Mouse (Mus musculus): ENCODE data around the gene Csgalnact2. TPM values are rescaled to one million over a fixed set of nuclear protein-coding genes. Genes with fewer than 3 reads are reported as not detected.

Gene Csgalnact2
- total RNA-seq, 2 experiments from 2014 or later: 25.3 to 26.7 TPM

GRCm38 (mm10) chr6:118137148-118137547 is 1.8 kb downstream of the Csgalnact2 start:
- no peak for DNase-seq

- DNase-seq: no peak
Observed at GRCm38 (mm10) chr6:118134461-118134860, 4.5 kb downstream of the Csgalnact2 start.

GRCm38 (mm10) chr6:118130022-118130421 is 8.9 kb downstream of the Csgalnact2 start:
- DNase-seq: no peak

- DNase-seq: no peak
Observed at GRCm38 (mm10) chr6:118127827-118128487, 11.0 kb downstream of the Csgalnact2 start.

GRCm38 (mm10) chr6:118127198-118127597 is 11.7 kb downstream of the Csgalnact2 start:
- DNase-seq: no peak

GRCm38 (mm10) chr6:118126577-118126976 is 12.4 kb downstream of the Csgalnact2 start:
- DNase-seq: no peak

- DNase-seq: no peak
Observed at GRCm38 (mm10) chr6:118122767-118123166, 16.2 kb downstream of the Csgalnact2 start.

GRCm38 (mm10) chr6:118111810-118112209 is 27.1 kb downstream of the Csgalnact2 start:
- DNase-seq: no peak

GRCm38 (mm10) chr6:118099311-118099802 is 39.6 kb downstream of the Csgalnact2 start:
- no peak for DNase-seq

GRCm38 (mm10) chr6:118097765-118098365 is 41.1 kb downstream of the Csgalnact2 start:
- no peak for DNase-seq

- no peak for DNase-seq
Observed at GRCm38 (mm10) chr6:118090827-118091226, 48.1 kb downstream of the Csgalnact2 start.

GRCm38 (mm10) chr6:118088750-118089440 is 50.0 kb downstream of the Csgalnact2 start:
- no peak for DNase-seq

GRCm38 (mm10) chr6:118087955-118088354 is 51.0 kb downstream of the Csgalnact2 start:
- DNase-seq: no peak

- DNase-seq: no peak
Observed at GRCm38 (mm10) chr6:118084596-118084995, 54.3 kb downstream of the Csgalnact2 start.

- DNase-seq: no peak
Observed at GRCm38 (mm10) chr6:118083608-118084007, 55.3 kb downstream of the Csgalnact2 start.

GRCm38 (mm10) chr6:118082384-118082783 is 56.6 kb downstream of the Csgalnact2 start:
- no peak for DNase-seq

GRCm38 (mm10) chr6:118080711-118081110 is 58.2 kb downstream of the Csgalnact2 start:
- DNase-seq: no peak

- no peak for DNase-seq
Observed at GRCm38 (mm10) chr6:118079762-118080465, 59.0 kb downstream of the Csgalnact2 start.

- no peak for DNase-seq
Observed at GRCm38 (mm10) chr6:118079292-118079691, 59.6 kb downstream of the Csgalnact2 start.

GRCm38 (mm10) chr6:118078751-118079150 is 60.2 kb downstream of the Csgalnact2 start:
- DNase-seq: no peak

- no peak for DNase-seq
Observed at GRCm38 (mm10) chr6:118077421-118077820, 61.5 kb downstream of the Csgalnact2 start.

GRCm38 (mm10) chr6:118076748-118077147 is 62.2 kb downstream of the Csgalnact2 start:
- no peak for DNase-seq

Data from gastrocnemius, postnatal 25 days (tissue).